Mouse (Mus musculus) CH12.LX (cell line): ENCODE data around the gene Rora. TPM values are rescaled to one million over a fixed set of nuclear protein-coding genes. Genes with fewer than 3 reads are reported as not detected.

Experiments used
- DNase-seq: peaks from one replicate; pipeline ENCODE4 v3.0.0-alpha.2; 2013; ENCODE audit errors: extremely low read depth
- H3K27ac ChIP-seq: 2 replicates; pipeline ENCODE4 v1.5.1; 2012; ENCODE audit warnings: low read depth, mild to moderate bottlenecking, control low read depth, moderate library complexity; ENCODE audit not compliant: insufficient read depth
- H3K27me3 ChIP-seq: replicated peaks from 2 replicates; pipeline ENCODE3; 2012; ENCODE audit warnings: inconsistent platforms
- H3K36me3 ChIP-seq, 2 experiments: replicated peaks in 1 of 2; 2 replicates each; pipeline versions ENCODE3 to v1.6.1; 2012; ENCODE audit warnings: inconsistent platforms in 1 of 2, low read length in 1 of 2, mild to moderate bottlenecking in 1 of 2, mixed read lengths in 1 of 2, moderate library complexity in 1 of 2; ENCODE audit not compliant: control insufficient read depth in 1 of 2, insufficient read depth in 1 of 2
- H3K4me1 ChIP-seq, 2 experiments: 2 replicates each; pipeline ENCODE4 v1.6.1; 2012; ENCODE audit warnings: inconsistent platforms in 1 of 2, moderate library complexity in 1 of 2; ENCODE audit not compliant: insufficient read depth in 2 of 2, control insufficient read depth in 1 of 2
- H3K4me2 ChIP-seq: 2 replicates; pipeline ENCODE4 v1.6.1; 2012; ENCODE audit warnings: low read depth, mild to moderate bottlenecking, control low read depth; ENCODE audit not compliant: poor library complexity, insufficient read depth, severe bottlenecking
- H3K4me3 ChIP-seq, 3 experiments: fragments of 150-350 bp in 1 of 3; sonication (generic) in 1 of 3; replicated peaks in 1 of 3; 2 replicates each; pipeline versions ENCODE3 to v1.5.1; 2011 to 2012; ENCODE audit warnings: low read depth in 2 of 3, low read length in 2 of 3, mild to moderate bottlenecking in 2 of 3, moderate library complexity in 2 of 3, control low read depth in 1 of 3, improper control_type of control experiment in 1 of 3, inconsistent platforms in 1 of 3, mixed read lengths in 1 of 3; ENCODE audit not compliant: poor library complexity in 1 of 3
- H3K79me2 ChIP-seq: replicated peaks from 2 replicates; pipeline ENCODE4 v1.6.1; 2012; ENCODE audit warnings: mild to moderate bottlenecking, moderate library complexity; ENCODE audit not compliant: control insufficient read depth, poor library complexity, insufficient read depth, severe bottlenecking; ENCODE audit errors: extremely low read depth
- H3K9ac ChIP-seq: 2 replicates; pipeline ENCODE4 v1.6.1; 2012; ENCODE audit warnings: low read depth, mild to moderate bottlenecking, control low read depth, moderate library complexity; ENCODE audit not compliant: insufficient read depth
- H3K9me3 ChIP-seq: replicated peaks from 2 replicates; pipeline ENCODE3; 2012; ENCODE audit warnings: low read length, inconsistent platforms, mixed read lengths
- EP300 ChIP-seq: IDR thresholded peaks from 2 replicates; pipeline ENCODE4 v1.6.1; 2011; ENCODE audit warnings: low read length, improper control_type of control experiment
- ETS1 ChIP-seq: conservative IDR thresholded peaks from 2 replicates; pipeline ENCODE4 v1.6.1; 2012; ENCODE audit warnings: low read depth, mild to moderate bottlenecking, inconsistent platforms, low read length, improper control_type of control experiment, moderate library complexity
- IRF4 ChIP-seq: IDR thresholded peaks from 2 replicates; pipeline ENCODE4 v1.6.1; 2014; ENCODE audit warnings: low read depth, mild to moderate bottlenecking, inconsistent platforms, low read length, improper control_type of control experiment
- KAT2A ChIP-seq: IDR thresholded peaks from 2 replicates; pipeline ENCODE4 v1.6.1; 2012; ENCODE audit warnings: low read length, improper control_type of control experiment, inconsistent platforms; ENCODE audit not compliant: insufficient replicate concordance
- MAX ChIP-seq: IDR thresholded peaks from 2 replicates; pipeline ENCODE4 v1.6.1; 2011; ENCODE audit warnings: low read length, improper control_type of control experiment
- MXI1 ChIP-seq: IDR thresholded peaks from 2 replicates; pipeline ENCODE4 v1.6.1; 2011; ENCODE audit warnings: mild to moderate bottlenecking, low read depth, low read length, improper control_type of control experiment
- MYC ChIP-seq: IDR thresholded peaks from 2 replicates; pipeline ENCODE4 v1.6.1; 2011; ENCODE audit warnings: low read depth, mild to moderate bottlenecking, improper control_type of control experiment, low read length
- NELFE ChIP-seq: IDR thresholded peaks from 2 replicates; pipeline ENCODE4 v1.6.1; 2011; ENCODE audit warnings: low read depth, low read length, improper control_type of control experiment
- NRF1 ChIP-seq: IDR thresholded peaks from 2 replicates; pipeline ENCODE4 v1.6.1; 2014; ENCODE audit warnings: low read depth, mild to moderate bottlenecking, inconsistent platforms, low read length, improper control_type of control experiment, moderate library complexity
- POLR2AphosphoS2 ChIP-seq: IDR thresholded peaks from 2 replicates; pipeline ENCODE4 v1.6.1; 2011; ENCODE audit warnings: low read depth, low read length, improper control_type of control experiment
- RAD21 ChIP-seq: IDR thresholded peaks from 2 replicates; pipeline ENCODE4 v1.6.1; 2011; ENCODE audit warnings: low read depth, mild to moderate bottlenecking, low read length, improper control_type of control experiment, moderate library complexity
- SIN3A ChIP-seq: IDR thresholded peaks from 2 replicates; pipeline ENCODE4 v1.6.1; 2012; ENCODE audit warnings: low read length, improper control_type of control experiment, inconsistent platforms
- UBTF ChIP-seq: IDR thresholded peaks from 2 replicates; pipeline ENCODE4 v1.6.1; 2012; ENCODE audit warnings: low read depth, mild to moderate bottlenecking, inconsistent platforms, low read length, improper control_type of control experiment, moderate library complexity
- USF1 ChIP-seq: IDR thresholded peaks from 2 replicates; pipeline ENCODE4 v1.6.1; 2014; ENCODE audit warnings: low read depth, mild to moderate bottlenecking, inconsistent platforms, low read length, improper control_type of control experiment
- USF2 ChIP-seq: conservative IDR thresholded peaks from 2 replicates; pipeline ENCODE4 v1.6.1; 2011; ENCODE audit warnings: low read depth, low read length, improper control_type of control experiment
- ZC3H11A ChIP-seq: IDR thresholded peaks from 2 replicates; pipeline ENCODE4 v1.6.1; 2012; ENCODE audit warnings: low read depth, mild to moderate bottlenecking, inconsistent platforms, low read length, improper control_type of control experiment
- ZMIZ1 ChIP-seq: IDR thresholded peaks from 2 replicates; pipeline ENCODE4 v1.6.1; 2012; ENCODE audit warnings: low read depth, mild to moderate bottlenecking, inconsistent platforms, low read length, improper control_type of control experiment
- ZNF384 ChIP-seq: IDR thresholded peaks from 2 replicates; pipeline ENCODE4 v1.6.1; 2012; ENCODE audit warnings: low read depth, low read length, improper control_type of control experiment, inconsistent platforms
- dilution Hi-C: fragments of 300-500 bp; cut with MboI; formaldehyde crosslinking; loops from 2 replicates; pipeline ENCODE4 v1.14.3; 2020; ENCODE audit warnings: low sequenced_read_pairs; ENCODE audit not compliant: extremely low pct_unique_long_range_greater_than_20kb, extremely low pct_ligation_motif_present
- in situ Hi-C: fragments of 300-500 bp; cut with MboI; formaldehyde crosslinking; loops from 3 replicates; pipeline ENCODE4 v1.14.3; 2019; ENCODE audit warnings: low sequenced_read_pairs, low pct_ligation_motif_present, low pct_unique_long_range_greater_than_20kb, mixed read lengths
- polyA plus RNA-seq: library from polyadenylated mRNA; unstranded; fragments of >175 nt; gene quantifications from 2 replicates; pipeline ENCODE4 v1.2.1, GENCODE M21; 2012; ENCODE audit warnings: low read depth; ENCODE audit not compliant: insufficient read length
- total RNA-seq, 2 experiments: library from RNA; depleted of rRNA; stranded (reverse); fragments of 300-350 nt in 1 of 2; fragments of >200 nt in 1 of 2; gene quantifications; 2 replicates each; pipeline ENCODE4 v1.2.3; 2012 to 2014

Rora gene
- total and polyA plus RNA-seq, 3 experiments: 0.36 to 0.66 (median 0.64) TPM

DNA sequence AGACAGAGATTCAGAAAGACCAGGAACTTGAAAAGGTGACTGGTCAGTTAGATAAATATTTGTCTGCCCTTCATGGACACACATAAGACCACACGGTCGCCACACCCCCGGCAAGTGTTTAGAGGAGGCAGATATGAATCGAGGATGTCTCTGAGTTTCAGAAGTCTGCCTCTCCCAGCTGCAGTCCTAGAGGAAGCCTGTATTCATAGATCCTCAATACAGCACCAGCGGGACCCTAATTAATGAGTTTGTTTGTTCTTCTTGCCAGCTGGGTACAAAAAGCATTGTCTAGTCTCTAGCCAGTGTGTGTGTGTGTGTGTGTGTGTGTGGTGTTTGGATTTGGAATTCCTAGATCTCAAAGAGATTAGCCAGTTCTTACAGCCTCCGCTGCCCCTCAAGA is 228.3 kb downstream of the Rora start:
- dilution Hi-C loops: no loop called here
- Histone ChIP-seq H3K79me2 (no peaks in the 10 kb centered on the region), H3K27me3 (no peaks in the 10 kb centered on the region), H3K9me3 (peaks cover 34% of the 10 kb centered on the region), H3K4me1 (no peaks in the 10 kb centered on the region), H3K4me2 (no peak overlapping the region)
- DNase-seq: no peak
- TF ChIP-seq POLR2AphosphoS2 (no peak), ZC3H11A (no peak), KAT2A (no peak), NRF1 (no peak), USF2 (no peak), SIN3A (no peak), ZMIZ1 (no peak), IRF4 (no peak), EP300 (no peak), MXI1 (no peak)
- TF ChIP-seq, all 38 proteins: peak for 0
- in situ Hi-C loops: no loop called here
- Histone ChIP-seq H3K36me3 (no peaks in the 10 kb centered on the region), H3K27ac (no peak overlapping the region), H3K4me3 (no peak overlapping the region), H3K9ac (no peak overlapping the region)

DNA sequence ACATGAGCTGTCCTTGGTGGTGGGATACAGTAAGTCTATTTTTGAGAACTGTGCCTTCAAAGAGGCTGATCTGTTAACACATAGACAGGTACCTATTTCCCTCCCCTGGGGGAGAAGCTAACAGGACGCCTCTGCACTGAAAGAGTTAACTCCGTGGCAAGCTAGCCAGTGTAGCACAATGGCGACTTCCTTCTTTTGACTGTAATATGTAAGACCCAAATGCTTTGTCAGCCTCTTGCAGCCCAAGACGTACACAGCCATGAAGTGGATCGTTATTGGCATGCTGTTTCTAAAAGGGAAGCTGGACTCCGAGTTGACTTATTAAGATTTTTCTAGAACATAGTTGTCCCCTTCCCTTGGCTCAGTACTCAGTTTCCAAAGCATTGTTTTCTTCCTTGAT is 229.4 kb downstream of the Rora start:
- Histone ChIP-seq H3K9me3 (peaks cover 25% of the 10 kb centered on the region), H3K36me3 (no peaks in the 10 kb centered on the region), H3K27ac (no peak overlapping the region)
- no peak for TF ChIP-seq KAT2A
- TF ChIP-seq NELFE: no peak
- no peak for TF ChIP-seq MAX
- TF ChIP-seq UBTF: no peak
- TF ChIP-seq ETS1: no peak
- no peak for TF ChIP-seq USF1
- no peak for TF ChIP-seq ZNF384
- no peak for TF ChIP-seq SIN3A
- no peak for TF ChIP-seq USF2
- no peak for TF ChIP-seq RAD21
- no peak for TF ChIP-seq MYC
- TF ChIP-seq, all 38 proteins: peak for 0
- no peak for DNase-seq
- in situ Hi-C loops: no loop called here
- dilution Hi-C loops: no loop called here
- no peaks in the 10 kb centered on the region for H3K27me3 ChIP-seq
- no peak overlapping the region for H3K4me2 ChIP-seq
- H3K4me3 ChIP-seq: no peak overlapping the region
- no peak overlapping the region for H3K9ac ChIP-seq
- H3K4me1 ChIP-seq: no peaks in the 10 kb centered on the region
- no peaks in the 10 kb centered on the region for H3K79me2 ChIP-seq
